Mouse (Mus musculus) ES-Bruce4 (cell line): ENCODE results near the gene Rap1a.

Experiments
- CTCF ChIP-seq: IDR thresholded peaks from one replicate; pipeline ENCODE4 v1.8.1; 2011; ENCODE audit warnings: low read depth, low read length
- POLR2A ChIP-seq: IDR thresholded peaks from one replicate; pipeline ENCODE4 v1.8.1; 2011; ENCODE audit warnings: low read length; ENCODE audit not compliant: insufficient read depth

DNA sequence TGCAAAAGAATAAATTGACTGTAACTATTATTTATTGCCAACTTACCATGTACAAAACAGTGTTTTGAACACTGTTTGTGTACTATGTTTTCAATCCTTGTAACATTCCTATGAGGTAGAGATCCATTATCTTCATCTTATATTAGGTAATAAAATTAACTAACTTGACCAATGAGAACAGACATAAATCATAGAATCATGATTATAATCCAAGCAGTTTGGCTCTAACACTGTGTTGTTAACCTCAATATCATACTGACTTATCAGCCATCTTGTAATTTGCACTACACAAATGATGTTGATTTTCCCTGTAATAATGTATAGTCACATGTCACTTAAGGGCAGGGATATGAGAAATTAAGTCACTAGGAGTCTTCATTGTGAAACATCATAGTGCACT is 26.6 kb downstream of the Rap1a start:
- TF ChIP-seq POLR2A = no peak
- no peak for TF ChIP-seq CTCF
